Mouse (Mus musculus) MEL (cell line): ENCODE measurements around the gene Kank1. TPM values are rescaled to one million over a fixed set of nuclear protein-coding genes. Genes with fewer than 3 reads are reported as not detected.

ENCODE experiments used
- DNase-seq: peaks from one replicate; pipeline ENCODE4 v3.0.0; 2011; ENCODE audit warnings: low read depth, low spot score
- H3K27ac ChIP-seq: 2 replicates; pipeline ENCODE4 v1.5.1; 2012; ENCODE audit warnings: low read depth, mild to moderate bottlenecking, control low read depth, low read length, moderate library complexity; ENCODE audit not compliant: control insufficient read depth
- H3K27me3 ChIP-seq, 2 experiments: fragments of 150-350 bp in 1 of 2; sonication (generic) in 1 of 2; 2 replicates each; pipeline ENCODE4 v1.6.1; 2012; ENCODE audit warnings: low read length in 2 of 2, mild to moderate bottlenecking in 2 of 2, improper control_type of control experiment in 1 of 2, moderate library complexity in 1 of 2; ENCODE audit not compliant: insufficient read depth in 2 of 2, control insufficient read depth in 1 of 2
- H3K36me3 ChIP-seq, 2 experiments: 2 replicates each; pipeline ENCODE4 v1.6.1; 2012 to 2014; ENCODE audit warnings: low read length in 2 of 2, improper control_type of control experiment in 1 of 2, inconsistent platforms in 1 of 2, mild to moderate bottlenecking in 1 of 2; ENCODE audit not compliant: insufficient read depth in 2 of 2, control insufficient read depth in 1 of 2
- H3K4me1 ChIP-seq, 2 experiments: fragments of 150-350 bp in 1 of 2; sonication (generic) in 1 of 2; 2 replicates each; pipeline ENCODE4 v1.6.1; 2012; ENCODE audit warnings: low read length in 2 of 2, improper control_type of control experiment in 1 of 2, mild to moderate bottlenecking in 1 of 2; ENCODE audit not compliant: insufficient read depth in 2 of 2, control insufficient read depth in 1 of 2
- H3K4me3 ChIP-seq, 2 experiments: fragments of 150-350 bp in 1 of 2; sonication (generic) in 1 of 2; 2 replicates each; pipeline ENCODE4 v1.5.1; 2012; ENCODE audit warnings: low read depth in 2 of 2, low read length in 2 of 2, mild to moderate bottlenecking in 2 of 2, moderate library complexity in 2 of 2, control low read depth in 1 of 2, improper control_type of control experiment in 1 of 2; ENCODE audit not compliant: control insufficient read depth in 1 of 2, insufficient read depth in 1 of 2
- H3K79me2 ChIP-seq: 2 replicates; pipeline ENCODE4 v1.6.1; 2012; ENCODE audit warnings: mild to moderate bottlenecking, low read length, moderate library complexity; ENCODE audit not compliant: control insufficient read depth, poor library complexity, insufficient read depth
- H3K9ac ChIP-seq: 2 replicates; pipeline ENCODE4 v1.6.1; 2012; ENCODE audit warnings: low read depth, mild to moderate bottlenecking, control low read depth, low read length, moderate library complexity; ENCODE audit not compliant: control insufficient read depth, poor library complexity, severe bottlenecking
- H3K9me3 ChIP-seq: fragments of 150-350 bp; sonication (generic); replicated peaks from 2 replicates; pipeline ENCODE4 v1.6.1; 2012; ENCODE audit warnings: mild to moderate bottlenecking, low read length, improper control_type of control experiment, moderate library complexity; ENCODE audit not compliant: insufficient read depth
- BHLHE40 ChIP-seq: IDR thresholded peaks from 2 replicates; pipeline ENCODE4 v1.6.1; 2012; ENCODE audit warnings: low read depth, mild to moderate bottlenecking, inconsistent platforms, low read length, improper control_type of control experiment, borderline replicate concordance
- CHD1 ChIP-seq: IDR thresholded peaks from 2 replicates; pipeline ENCODE4 v1.6.1; 2012; ENCODE audit warnings: low read depth, mild to moderate bottlenecking, inconsistent platforms, low read length, improper control_type of control experiment
- CHD2 ChIP-seq: IDR thresholded peaks from 2 replicates; pipeline ENCODE4 v1.6.1; 2011; ENCODE audit warnings: low read length, improper control_type of control experiment
- EP300 ChIP-seq, 2 experiments: IDR thresholded peaks; 2 replicates each; pipeline ENCODE4 v1.6.1; 2011; ENCODE audit warnings: improper control_type of control experiment in 2 of 2, low read length in 2 of 2, low read depth in 1 of 2, mild to moderate bottlenecking in 1 of 2
- JUND ChIP-seq: IDR thresholded peaks from 2 replicates; pipeline ENCODE4 v1.6.1; 2011; ENCODE audit warnings: low read depth, mild to moderate bottlenecking, improper control_type of control experiment, low read length
- KAT2A ChIP-seq: conservative IDR thresholded peaks from 2 replicates; pipeline ENCODE4 v1.6.1; 2012; ENCODE audit warnings: low read depth, low read length, improper control_type of control experiment, inconsistent platforms
- MAFK ChIP-seq: IDR thresholded peaks from 2 replicates; pipeline ENCODE4 v1.6.1; 2011; ENCODE audit warnings: low read depth, mild to moderate bottlenecking, low read length, improper control_type of control experiment, borderline replicate concordance
- MAZ ChIP-seq: IDR thresholded peaks from 2 replicates; pipeline ENCODE4 v1.6.1; 2012; ENCODE audit warnings: low read depth, mild to moderate bottlenecking, inconsistent platforms, low read length, improper control_type of control experiment
- NELFE ChIP-seq: IDR thresholded peaks from 2 replicates; pipeline ENCODE4 v1.6.1; 2011; ENCODE audit warnings: low read depth, low read length, improper control_type of control experiment
- NRF1 ChIP-seq: IDR thresholded peaks from 2 replicates; pipeline ENCODE4 v1.6.1; 2014; ENCODE audit warnings: low read depth, mild to moderate bottlenecking, inconsistent platforms, low read length, improper control_type of control experiment, moderate library complexity; ENCODE audit not compliant: poor library complexity, insufficient read depth, severe bottlenecking
- POLR2A ChIP-seq, 2 experiments: IDR thresholded peaks; 2 replicates each; pipeline ENCODE4 v1.6.1; 2011 to 2012; ENCODE audit warnings: low read length in 2 of 2, mild to moderate bottlenecking in 2 of 2, control low read depth in 1 of 2, improper control_type of control experiment in 1 of 2, low read depth in 1 of 2, moderate library complexity in 1 of 2; ENCODE audit not compliant: control insufficient read depth in 1 of 2, insufficient read depth in 1 of 2, poor library complexity in 1 of 2
- POLR2AphosphoS5 ChIP-seq: IDR thresholded peaks from 2 replicates; pipeline ENCODE4 v1.6.1; 2012; ENCODE audit warnings: low read depth, borderline replicate concordance, mild to moderate bottlenecking, inconsistent platforms, low read length, moderate library complexity, mixed read lengths
- RCOR1 ChIP-seq: IDR thresholded peaks from 2 replicates; pipeline ENCODE4 v1.6.1; 2012; ENCODE audit warnings: low read depth, mild to moderate bottlenecking, inconsistent platforms, low read length, improper control_type of control experiment
- ZC3H11A ChIP-seq: IDR thresholded peaks from 2 replicates; pipeline ENCODE4 v1.6.1; 2012; ENCODE audit warnings: low read depth, mild to moderate bottlenecking, inconsistent platforms, low read length, improper control_type of control experiment
- ZKSCAN1 ChIP-seq: IDR thresholded peaks from 2 replicates; pipeline ENCODE4 v1.6.1; 2012; ENCODE audit warnings: low read depth, mild to moderate bottlenecking, inconsistent platforms, low read length, improper control_type of control experiment, moderate library complexity
- ZMIZ1 ChIP-seq: IDR thresholded peaks from 2 replicates; pipeline ENCODE4 v1.6.1; 2012; ENCODE audit warnings: low read depth, mild to moderate bottlenecking, inconsistent platforms, low read length, improper control_type of control experiment, moderate library complexity
- ZNF384 ChIP-seq: IDR thresholded peaks from 2 replicates; pipeline ENCODE4 v1.6.1; 2012; ENCODE audit warnings: low read depth, mild to moderate bottlenecking, inconsistent platforms, low read length, improper control_type of control experiment
- polyA plus RNA-seq, 2 experiments: library from polyadenylated mRNA; stranded (reverse) in 1 of 2; unstranded in 1 of 2; fragments of >175 nt in 1 of 2; fragments of >200 nt in 1 of 2; gene quantifications; 2 replicates each; pipeline versions ENCODE4 v1.2.1 to v1.2.4; 2012; ENCODE audit warnings: low replicate concordance in 2 of 2, low read depth in 1 of 2; ENCODE audit not compliant: insufficient read length in 2 of 2, insufficient read depth in 1 of 2, missing spikeins in 1 of 2
- total RNA-seq: library from RNA; depleted of rRNA; stranded (reverse); fragments of 300-350 nt; gene quantifications from 2 replicates; pipeline ENCODE4 v1.2.3, GENCODE M21; 2012

The Kank1 gene
- total and polyA plus RNA-seq, 3 experiments = not detected

DNA sequence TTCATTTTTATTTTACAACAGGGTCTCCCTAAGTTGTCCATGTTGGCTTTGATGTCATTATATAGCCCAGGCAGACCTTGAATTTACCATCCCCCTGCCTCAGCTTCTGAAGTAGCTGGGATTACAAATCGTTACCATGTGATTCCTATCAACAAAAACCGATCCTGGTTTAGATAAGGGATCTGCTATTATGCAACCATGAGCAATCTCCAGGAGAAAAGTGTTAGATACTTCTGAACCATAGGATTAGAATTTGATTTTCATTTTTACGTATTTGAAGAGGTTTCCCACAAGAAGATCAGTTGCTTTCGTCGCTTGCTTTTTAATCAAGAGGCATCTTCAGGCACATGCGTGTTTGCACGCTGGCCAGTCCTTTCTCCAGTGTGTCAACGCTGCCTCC lies 224.0 kb downstream of the Kank1 start:
- Histone ChIP-seq H3K9ac (no peak overlapping the region), H3K36me3 (no peaks in the 10 kb centered on the region), H3K4me1 (no peaks in the 10 kb centered on the region), H3K9me3 (no peaks in the 10 kb centered on the region), H3K4me3 (no peak overlapping the region), H3K27ac (no peak overlapping the region), H3K79me2 (no peaks in the 10 kb centered on the region), H3K27me3 (no peaks in the 10 kb centered on the region)
- TF ChIP-seq CHD1 (no peak), BHLHE40 (no peak), EP300 (IDR thresholded peaks at IDR 0.05; ENCODE audit: low read depth in 1 of 2, low read length in 2 of 2) (no peak), RCOR1 (no peak), ZKSCAN1 (no peak)
- DNase-seq = no peak

DNA sequence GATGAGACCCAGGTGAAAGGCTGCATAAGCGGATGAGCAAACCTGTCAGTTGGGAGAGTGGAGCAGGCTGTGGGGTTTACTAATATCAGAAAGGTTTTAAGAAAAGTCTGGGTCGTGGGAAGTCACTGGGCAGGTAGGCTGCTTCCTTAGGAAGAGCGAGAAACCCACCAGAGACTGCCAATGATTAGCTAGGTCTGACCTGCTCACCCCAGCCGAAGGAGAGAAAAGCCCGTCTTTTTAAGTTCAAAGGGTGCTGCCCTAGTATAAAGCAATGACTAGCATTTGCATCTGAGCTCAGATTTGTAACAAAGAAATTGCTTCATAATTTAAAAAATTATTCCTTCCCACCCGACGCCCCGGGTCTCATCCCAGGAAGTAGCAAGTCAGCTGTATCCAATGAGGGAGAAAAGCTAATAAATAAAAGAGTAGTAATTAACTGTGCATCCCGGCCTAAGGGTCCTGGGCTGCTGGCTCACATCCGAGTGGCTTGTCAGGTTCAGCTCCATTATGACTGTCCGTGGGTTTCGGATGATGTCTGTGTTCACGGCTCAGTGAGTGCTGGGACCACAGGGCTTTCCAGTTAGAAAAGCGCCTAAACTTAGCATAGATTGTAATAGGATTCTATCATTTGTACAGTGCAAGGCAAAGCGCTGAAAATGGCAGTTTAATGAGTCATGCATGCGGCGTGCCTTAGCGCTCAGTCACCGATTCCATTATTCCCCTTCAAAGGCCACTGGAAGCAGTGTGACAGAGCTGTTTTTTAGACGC lies 225.0 kb downstream of the Kank1 start:
- Histone ChIP-seq H3K4me3 (no peak overlapping the region), H3K27me3 (no peaks in the 10 kb centered on the region), H3K36me3 (no peaks in the 10 kb centered on the region), H3K27ac (no peak overlapping the region), H3K4me1 (no peaks in the 10 kb centered on the region), H3K9me3 (no peaks in the 10 kb centered on the region), H3K79me2 (no peaks in the 10 kb centered on the region), H3K9ac (no peak overlapping the region)
- DNase-seq = no peak
- TF ChIP-seq EP300 (IDR thresholded peaks at IDR 0.05; ENCODE audit: low read depth in 1 of 2, low read length in 2 of 2) (no peak), ZC3H11A (no peak), BHLHE40 (no peak), NELFE (no peak), MAZ (no peak), MAFK (no peak), KAT2A (no peak), POLR2A (IDR thresholded peaks at IDR 0.05; ENCODE audit: control insufficient read depth in 1 of 2, insufficient read depth in 1 of 2, low read depth in 1 of 2, low read length in 2 of 2, poor library complexity in 1 of 2) (no peak), ZMIZ1 (no peak), CHD2 (no peak), NRF1 (no peak), POLR2AphosphoS5 (no peak), JUND (no peak), RCOR1 (no peak), ZNF384 (no peak)
